Mouse (Mus musculus): Measurements from ENCODE around the gene Grm3.

DNA sequence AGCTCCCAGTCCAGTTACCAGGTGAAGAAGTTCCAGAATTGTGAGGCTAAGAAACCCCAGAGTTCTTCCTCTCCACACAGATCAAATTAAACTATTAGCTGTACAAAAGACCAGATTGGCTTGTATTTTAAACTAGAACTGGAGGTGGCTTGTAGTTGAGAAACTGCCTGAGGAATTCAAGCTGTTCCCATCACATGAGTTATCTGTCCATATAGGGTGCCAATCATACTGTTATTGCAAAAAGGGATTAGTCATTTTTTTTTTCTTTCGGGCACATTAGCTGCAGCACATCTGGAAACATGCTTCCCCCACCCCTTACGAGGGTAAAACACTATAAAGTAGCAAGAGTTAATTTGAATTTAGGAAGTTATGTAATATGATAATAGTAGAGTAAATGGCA, 145.9 kb downstream of the Grm3 start:
- TF ChIP-seq CTCF (IDR thresholded peaks at IDR 0.05; ENCODE audit: insufficient read depth, low read length), result no peak
- TF ChIP-seq POLR2A (IDR thresholded peaks at IDR 0.05; ENCODE audit: borderline replicate concordance, extremely low read depth, low read depth, low read length), result no peak
